Mouse (Mus musculus) intestine, embryonic 14.5 days (tissue): ENCODE results near the gene Pcyox1. TPM values are rescaled to one million over a fixed set of nuclear protein-coding genes. Genes with fewer than 3 reads are reported as not detected.
"Not testable (repeated sequence)": the region's sequence is repeated elsewhere in the genome, so short reads cannot be mapped to it uniquely, and the experiment has no call there.

Experiments used
- ATAC-seq: fragments of 200-750 bp; cut with Nextera tagmentation; replicated peaks from 2 replicates; pipeline ENCODE4 v1.8.0; 2017; ENCODE audit warnings: low read depth, moderate number of reproducible peaks, moderate TSS enrichment, moderate library complexity; ENCODE audit not compliant: low FRiP score, low TSS enrichment
- DNase-seq: peaks from one replicate; pipeline ENCODE4 v3.0.0-alpha.2; 2018; ENCODE audit warnings: low spot score
- H3K27ac ChIP-seq: fragments of 300-500 bp; sonication (generic); 2 replicates; pipeline ENCODE4 v1.5.1; 2014; ENCODE audit warnings: low read depth, mild to moderate bottlenecking, control low read depth
- H3K27me3 ChIP-seq: fragments of 300-500 bp; sonication (generic); replicated peaks from 2 replicates; pipeline ENCODE4 v1.6.1; 2014; ENCODE audit warnings: low read length, control low read depth; ENCODE audit not compliant: control insufficient read depth, insufficient read depth
- H3K36me3 ChIP-seq: fragments of 300-500 bp; sonication (generic); 2 replicates; pipeline ENCODE4 v1.6.1; 2014; ENCODE audit warnings: low read length, control low read depth; ENCODE audit not compliant: control insufficient read depth, insufficient read depth
- H3K4me1 ChIP-seq: fragments of 300-500 bp; sonication (generic); replicated peaks from 2 replicates; pipeline ENCODE4 v1.6.1; 2014; ENCODE audit warnings: low read length, control low read depth, mixed read lengths; ENCODE audit not compliant: control insufficient read depth, insufficient read depth
- H3K4me2 ChIP-seq: fragments of 300-500 bp; sonication (generic); 2 replicates; pipeline ENCODE4 v1.6.1; 2014; ENCODE audit warnings: low read length
- H3K4me3 ChIP-seq: fragments of 300-500 bp; sonication (generic); 2 replicates; pipeline ENCODE4 v1.5.1; 2014; ENCODE audit warnings: low read depth, low read length, control low read depth, mixed read lengths
- H3K9ac ChIP-seq: fragments of 300-500 bp; sonication (generic); 2 replicates; pipeline ENCODE4 v1.6.1; 2014; ENCODE audit warnings: mild to moderate bottlenecking, low read length
- H3K9me3 ChIP-seq: fragments of 300-500 bp; sonication (generic); 2 replicates; pipeline ENCODE4 v1.6.1; 2016; ENCODE audit warnings: low read length, control low read depth; ENCODE audit not compliant: control insufficient read depth
- WGBS: fragments of 180-500 bp; shearing (Covaris S2); extraction: QIAGEN DNeasy Blood & Tissue Kit; methylation state at CpG from one replicate; pipeline ENCODE4 v1.1.7; 2014; 5-methylcytosine and 5-hydroxymethylcytosine counted together
- polyA plus RNA-seq: library from polyadenylated mRNA; unstranded; fragments of >200 nt; fragmentation: Nextera tagmentation; extraction: Ambion mirVana; gene quantifications from 2 replicates; pipeline ENCODE4 v1.2.1, GENCODE M21; 2014

Gene Pcyox1
- polyA plus RNA-seq, 1 experiment from 2014 or later: 81.6 TPM

DNA sequence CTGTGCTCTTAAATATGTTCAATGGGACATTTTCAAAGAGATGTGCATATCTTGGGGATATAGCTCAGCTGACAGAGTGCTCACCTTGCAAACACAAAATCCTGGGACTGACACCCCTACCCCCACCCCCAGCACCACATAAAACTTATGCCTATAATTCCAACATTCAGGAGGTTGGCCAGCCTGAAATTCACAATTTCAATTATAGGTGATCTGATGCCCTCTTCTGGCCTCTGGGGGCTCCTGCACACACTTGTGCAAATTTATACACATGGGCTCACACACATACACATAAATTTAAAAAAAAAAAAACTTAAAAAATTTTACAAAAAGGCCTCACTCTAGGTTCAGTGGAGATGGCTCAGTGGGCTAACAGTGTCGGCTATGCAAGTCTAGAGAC lies 3.8 kb downstream of the Pcyox1 start:
- Histone ChIP-seq H3K27ac (no peak overlapping the region), H3K4me2 (no peak overlapping the region), H3K9me3 (no peaks in the 10 kb centered on the region), H3K36me3 (peaks cover 53% of the 10 kb centered on the region), H3K4me1 (peaks cover 17% of the 10 kb centered on the region), H3K27me3 (no peaks in the 10 kb centered on the region), H3K4me3 (no peak overlapping the region), H3K9ac (no peak overlapping the region)
- ATAC-seq (no peak), DNase-seq (no peak)
- 91% methylated on average over 1 of the region's 1 CpGs for WGBS

DNA sequence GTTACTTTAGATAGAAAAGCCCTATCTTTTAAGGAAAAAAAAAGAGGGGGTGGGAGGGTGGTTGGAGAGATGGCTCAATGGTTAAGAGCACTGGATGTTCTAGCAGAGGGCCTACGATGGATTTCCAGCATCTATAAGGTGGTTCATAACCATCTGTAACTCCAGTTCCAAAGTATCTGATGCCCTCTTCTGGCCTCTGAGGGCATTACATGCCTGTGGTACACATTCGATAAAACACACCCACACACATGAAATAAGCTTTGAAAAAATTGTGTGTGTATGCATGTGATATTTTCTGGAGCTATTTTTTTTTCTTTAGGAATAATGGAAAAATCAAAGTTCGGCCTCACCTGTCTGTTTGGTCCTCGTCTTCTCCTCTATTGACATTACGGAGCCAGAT lies 5.6 kb downstream of the Pcyox1 start:
- 89% methylated on average over 5 of the region's 5 CpGs for WGBS
- H3K36me3 ChIP-seq: peaks cover 70% of the 10 kb centered on the region
- H3K4me1 ChIP-seq: peaks cover 13% of the 10 kb centered on the region
- H3K4me3 ChIP-seq: no peak overlapping the region
- no peak overlapping the region for H3K9ac ChIP-seq
- H3K9me3 ChIP-seq: no peaks in the 10 kb centered on the region
- H3K27ac ChIP-seq: no peak overlapping the region
- DNase-seq (no peak), ATAC-seq (no peak)
- H3K4me2 ChIP-seq: no peak overlapping the region
- no peaks in the 10 kb centered on the region for H3K27me3 ChIP-seq

DNA sequence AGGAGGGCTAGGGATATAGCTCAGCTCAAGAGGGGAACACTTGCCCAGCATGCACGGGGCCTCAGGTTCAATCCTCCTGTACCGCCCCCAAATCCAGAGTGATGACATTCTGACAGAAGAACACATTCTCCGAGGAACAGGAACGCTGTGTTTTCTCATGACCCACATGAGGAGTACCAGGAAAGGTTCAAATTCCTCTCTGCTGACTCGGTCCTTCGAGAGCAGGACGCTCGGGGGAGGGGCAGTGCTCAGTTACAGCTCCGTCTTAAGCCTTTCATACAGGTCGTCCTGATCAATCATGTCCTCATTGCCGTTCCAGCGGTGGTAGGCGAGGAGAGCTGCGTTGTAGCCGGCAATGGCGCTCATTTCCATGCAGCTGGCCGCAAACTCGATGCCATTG lies 8.5 kb downstream of the Pcyox1 start:
- DNase-seq (no peak), ATAC-seq (no peak)

DNA sequence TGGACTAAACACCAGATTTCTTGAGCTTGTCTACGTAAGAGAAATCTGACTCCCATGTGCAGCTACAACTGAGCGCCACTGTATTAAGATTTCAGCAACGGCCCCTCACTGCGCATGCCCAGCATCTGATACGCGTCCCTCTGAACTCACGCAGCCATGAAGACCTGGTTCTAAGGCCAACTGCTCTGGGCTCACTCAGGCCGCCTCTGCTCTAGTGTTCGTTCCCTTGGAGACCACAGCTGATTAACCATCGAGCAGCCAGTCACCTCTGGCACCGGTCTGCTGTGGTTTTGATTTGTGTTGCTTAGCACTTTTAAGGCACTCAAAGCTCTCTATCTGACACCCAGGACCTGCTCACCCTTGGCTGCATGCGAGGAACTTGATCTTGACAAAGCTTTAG lies 9.6 kb downstream of the Pcyox1 start:
- WGBS: 88% methylated on average over 12 of the region's 12 CpGs
- Histone ChIP-seq H3K4me2 (no peak overlapping the region), H3K4me3 (no peak overlapping the region), H3K9ac (no peak overlapping the region), H3K27ac (no peak overlapping the region), H3K9me3 (no peaks in the 10 kb centered on the region), H3K27me3 (no peaks in the 10 kb centered on the region), H3K36me3 (peaks cover 71% of the 10 kb centered on the region), H3K4me1 (no peaks in the 10 kb centered on the region)
- ATAC-seq (no peak), DNase-seq (no peak)

More for the DNA sequence above, 8.5 kb downstream of the Pcyox1 start:
- Histone ChIP-seq H3K9ac (no peak overlapping the region), H3K27ac (no peak overlapping the region), H3K36me3 (peaks cover 75% of the 10 kb centered on the region), H3K4me2 (no peak overlapping the region), H3K4me1 (no peaks in the 10 kb centered on the region), H3K4me3 (no peak overlapping the region), H3K27me3 (no peaks in the 10 kb centered on the region), H3K9me3 (no peaks in the 10 kb centered on the region)
- 75% methylated on average over 18 of the region's 18 CpGs for WGBS

DNA sequence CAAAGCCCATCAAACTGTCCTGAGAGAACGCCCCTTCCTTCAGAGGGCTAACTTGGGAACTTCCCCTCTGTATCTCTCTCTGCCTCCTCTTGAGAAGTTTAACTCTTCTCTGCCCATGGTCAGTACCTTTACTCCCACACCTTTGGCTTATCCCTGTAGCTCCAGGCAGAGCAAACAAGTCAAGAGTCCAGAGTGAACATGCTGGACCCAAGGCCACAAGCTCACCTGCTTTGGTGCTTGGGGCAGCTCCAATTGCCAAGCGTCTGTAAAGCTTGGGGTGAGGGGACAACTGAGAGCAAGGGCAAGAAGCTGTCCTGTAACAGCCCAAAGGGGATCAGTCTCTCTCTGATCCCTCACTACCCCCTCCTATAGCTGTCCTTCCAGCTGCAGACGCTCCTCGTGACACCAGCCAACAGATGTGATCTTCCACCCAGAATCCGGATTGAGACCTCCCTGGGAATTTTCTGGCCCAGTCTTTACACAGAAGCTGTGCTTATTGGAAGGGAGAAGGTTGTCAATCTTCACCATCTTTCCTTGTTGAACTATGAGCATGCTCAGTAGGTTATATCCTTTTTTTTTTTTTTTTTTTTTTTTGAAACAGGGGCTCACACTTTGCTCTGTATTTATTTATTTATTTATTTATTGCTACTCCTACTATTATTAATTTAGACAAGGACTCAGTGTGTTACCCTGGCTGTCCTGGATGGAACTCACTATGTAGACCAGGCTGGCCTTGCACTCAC lies 11.4 kb downstream of the Pcyox1 start:
- Histone ChIP-seq H3K27me3 (no peaks in the 10 kb centered on the region), H3K9me3 (no peaks in the 10 kb centered on the region), H3K4me3 (no peak overlapping the region), H3K4me1 (no peaks in the 10 kb centered on the region), H3K4me2 (no peak overlapping the region), H3K36me3 (peaks cover 53% of the 10 kb centered on the region), H3K27ac (no peak overlapping the region), H3K9ac (no peak overlapping the region)
- ATAC-seq (no peak), DNase-seq (no peak)
- 84% methylated on average over 5 of the region's 5 CpGs for WGBS

DNA sequence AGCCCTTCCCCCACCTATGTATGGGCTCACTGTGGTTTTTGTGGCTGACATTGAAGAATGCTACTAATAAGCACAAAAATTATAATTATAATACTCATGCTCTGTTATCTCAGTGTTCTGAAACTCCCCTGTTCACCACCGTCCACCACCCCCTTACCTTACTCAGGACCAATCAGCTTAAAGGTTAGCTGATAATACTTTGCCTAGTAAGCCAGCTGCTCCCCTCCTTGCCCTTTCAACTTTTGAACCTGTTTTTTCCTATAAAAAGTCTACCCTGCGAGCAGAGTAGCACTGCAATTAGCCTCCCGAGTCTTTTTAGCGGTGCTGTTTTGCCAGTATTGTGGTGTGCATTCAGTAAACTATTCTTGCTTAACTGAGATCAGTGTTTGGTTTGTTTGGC lies 12.3 kb downstream of the Pcyox1 start:
- no peaks in the 10 kb centered on the region for H3K27me3 ChIP-seq
- ATAC-seq (no peak), DNase-seq (no peak)
- H3K4me1 ChIP-seq: no peaks in the 10 kb centered on the region
- H3K9me3 ChIP-seq: no peaks in the 10 kb centered on the region
- H3K27ac ChIP-seq: no peak overlapping the region
- H3K9ac ChIP-seq: no peak overlapping the region
- no peak overlapping the region for H3K4me3 ChIP-seq
- no peak overlapping the region for H3K4me2 ChIP-seq
- 49% methylated on average over 4 of the region's 4 CpGs for WGBS
- peaks cover 46% of the 10 kb centered on the region for H3K36me3 ChIP-seq

DNA sequence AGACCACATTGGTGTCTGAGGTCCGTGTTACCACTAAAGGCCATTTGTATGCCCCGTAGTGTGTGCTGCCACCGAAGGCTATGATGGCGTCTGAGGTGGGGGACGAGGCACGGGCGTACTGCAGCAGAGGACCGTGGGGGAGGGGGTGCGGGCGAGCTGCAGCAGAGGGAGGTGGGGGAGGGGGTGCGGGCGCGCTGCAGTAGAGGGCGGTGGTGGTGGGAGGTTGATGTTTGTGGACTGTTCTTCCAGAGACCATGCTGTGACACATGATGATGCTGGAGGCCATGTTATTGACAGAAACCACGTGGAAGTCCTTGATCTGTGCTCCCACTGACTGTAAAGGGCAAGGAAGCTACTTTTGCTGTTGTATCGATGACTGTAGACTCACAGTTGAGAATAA lies 13.6 kb downstream of the Pcyox1 start:
- Histone ChIP-seq H3K4me1 (no peaks in the 10 kb centered on the region), H3K27ac (no peak overlapping the region), H3K4me3 (no peak overlapping the region), H3K36me3 (peaks cover 48% of the 10 kb centered on the region), H3K9ac (no peak overlapping the region), H3K9me3 (no peaks in the 10 kb centered on the region), H3K4me2 (no peak overlapping the region), H3K27me3 (no peaks in the 10 kb centered on the region)
- DNase-seq (no peak), ATAC-seq (no peak)
- WGBS: 48% methylated on average over 16 of the region's 16 CpGs

DNA sequence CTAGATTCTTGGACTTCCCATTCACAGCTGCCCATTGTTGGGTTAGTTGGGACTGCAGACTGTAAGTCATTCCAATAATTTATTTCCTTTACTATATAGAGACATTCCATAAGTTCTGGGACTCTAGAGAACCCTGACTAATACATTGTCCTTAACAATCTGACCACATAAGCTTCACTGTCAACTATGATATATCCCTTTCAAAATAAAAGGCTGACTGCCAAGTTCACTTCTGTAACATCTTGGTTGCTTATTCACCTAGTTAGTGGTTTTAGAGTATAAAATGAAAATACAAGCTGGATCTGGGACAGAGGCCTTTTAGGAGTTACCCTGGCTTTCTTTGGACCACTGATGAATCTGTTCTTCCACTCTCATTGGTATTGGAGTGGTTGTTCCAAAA lies 14.4 kb downstream of the Pcyox1 start:
- Histone ChIP-seq H3K9me3 (no peaks in the 10 kb centered on the region), H3K27ac (no peak overlapping the region), H3K4me2 (no peak overlapping the region), H3K4me1 (no peaks in the 10 kb centered on the region), H3K27me3 (no peaks in the 10 kb centered on the region), H3K36me3 (peaks cover 48% of the 10 kb centered on the region), H3K4me3 (no peak overlapping the region), H3K9ac (no peak overlapping the region)
- DNase-seq: no peak
- no peak for ATAC-seq

DNA sequence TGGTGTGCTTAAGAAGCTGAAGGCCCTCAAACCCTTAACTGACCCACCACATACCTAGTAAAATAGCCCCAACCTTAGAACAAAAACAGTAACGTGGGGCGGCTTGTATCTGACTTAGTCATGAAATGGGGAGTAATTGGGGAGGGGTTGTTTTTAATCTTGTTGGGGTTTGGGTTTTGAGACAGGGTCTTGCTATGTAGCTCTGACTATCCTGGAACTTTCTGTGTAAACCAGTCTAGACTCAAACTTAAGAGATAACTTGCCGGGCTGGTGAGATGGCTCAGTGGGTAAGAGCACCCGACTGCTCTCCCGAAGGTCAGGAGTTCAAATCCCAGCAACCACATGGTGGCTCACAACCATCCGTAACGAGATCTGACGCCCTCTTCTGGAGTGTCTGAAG lies 16.8 kb downstream of the Pcyox1 start:
- H3K9me3 ChIP-seq, DNase-seq, H3K27me3 ChIP-seq, H3K4me3 ChIP-seq, H3K27ac ChIP-seq, ATAC-seq, H3K9ac ChIP-seq, H3K4me1 ChIP-seq, H3K4me2 ChIP-seq: not testable (repeated sequence)
- 78% methylated on average over 6 of the region's 8 CpGs for WGBS
- peaks cover 47% of the 10 kb centered on the region for H3K36me3 ChIP-seq
